Mouse (Mus musculus): ENCODE measurements around the gene Fam169b. TPM values are rescaled to one million over a fixed set of nuclear protein-coding genes. Genes with fewer than 3 reads are reported as not detected.

Fam169b gene
- polyA plus RNA-seq, 1 experiment, result not detected

DNA sequence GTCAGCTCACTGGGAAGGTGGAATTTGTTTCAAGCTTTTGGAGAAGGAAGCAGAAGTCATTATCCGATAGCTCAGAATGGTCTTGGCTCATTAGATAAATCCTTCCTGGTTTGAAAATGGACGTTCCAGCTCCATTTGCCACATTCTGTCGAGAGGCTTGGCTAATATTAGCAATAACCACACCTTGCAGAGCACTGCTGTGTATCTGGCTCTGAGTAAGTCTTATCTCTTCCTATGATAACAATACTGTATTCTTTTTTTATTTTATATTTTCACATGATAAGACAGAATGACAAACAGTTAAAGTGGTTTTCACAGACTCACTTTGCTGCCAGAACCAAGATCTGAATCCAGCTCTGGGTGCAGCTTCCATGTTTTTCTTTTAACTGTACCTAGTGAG lies 113.1 kb downstream of the Fam169b start:
- Histone ChIP-seq H3K4me1 (ENCODE audit: control insufficient read depth, insufficient read depth, low read length) (no peaks in the 10 kb centered on the region), H3K27ac (ENCODE audit: insufficient read depth, low read depth, low read length) (no peak overlapping the region), H3K4me3 (ENCODE audit: insufficient read depth, low read depth, low read length) (no peak overlapping the region)
- WGBS, result 84% methylated on average over 3 of the region's 3 CpGs
- TF ChIP-seq POLR2A (IDR thresholded peaks at IDR 0.05; ENCODE audit: insufficient read depth, low read depth, low read length) (no peak), CTCF (IDR thresholded peaks at IDR 0.05; ENCODE audit: insufficient read depth, low read depth, low read length) (no peak)

GRCm38 (mm10) chr7:68395707-68396333 lies 122.2 kb downstream of the Fam169b start:
- H3K27ac ChIP-seq (ENCODE audit: insufficient read depth, low read depth, low read length), result no peak overlapping the region
- H3K4me1 ChIP-seq (ENCODE audit: control insufficient read depth, insufficient read depth, low read length), result 0 out of 2 replicates have a peak, but pooled peaks cover 2% of the 10 kb centered on the region
- 42% methylated on average over 6 of the region's 6 CpGs for WGBS
- TF ChIP-seq CTCF (IDR thresholded peaks at IDR 0.05; ENCODE audit: insufficient read depth, low read depth, low read length) (no peak), POLR2A (IDR thresholded peaks at IDR 0.05; ENCODE audit: insufficient read depth, low read depth, low read length) (no peak)
- H3K4me3 ChIP-seq (ENCODE audit: insufficient read depth, low read depth, low read length), result no peak overlapping the region

DNA sequence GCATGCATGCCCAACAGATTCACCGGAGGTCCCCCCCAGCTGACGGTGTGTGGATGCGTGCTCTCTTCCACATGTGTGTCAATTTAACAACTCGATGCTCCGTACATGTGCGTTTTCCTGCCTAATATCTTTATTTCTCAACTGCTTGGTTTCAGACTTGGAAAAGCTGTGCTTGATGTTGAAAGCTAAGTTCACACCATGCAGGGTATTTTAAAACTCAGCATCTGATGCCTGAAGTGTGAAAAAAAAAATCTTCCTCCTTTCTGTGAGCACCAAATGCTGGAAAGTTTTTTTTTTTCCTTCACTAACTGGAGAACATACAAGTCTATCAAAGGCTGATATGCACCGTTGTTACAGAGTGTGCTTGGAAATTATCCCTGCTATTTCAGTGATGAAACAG lies 126.9 kb downstream of the Fam169b start:
- 82% methylated on average over 7 of the region's 7 CpGs for WGBS

GRCm38 (mm10) chr7:68408611-68409010 lies 135.0 kb downstream of the Fam169b start:
- Histone ChIP-seq H3K27ac (ENCODE audit: insufficient read depth, low read depth, low read length) (no peak overlapping the region), H3K4me3 (ENCODE audit: insufficient read depth, low read depth, low read length) (no peak overlapping the region), H3K4me1 (ENCODE audit: control insufficient read depth, insufficient read depth, low read length) (peaks cover 2% of the 10 kb centered on the region; the same call in 1 of the 2 replicates)
- 81% methylated on average over 5 of the region's 5 CpGs for WGBS
- TF ChIP-seq CTCF (IDR thresholded peaks at IDR 0.05; ENCODE audit: insufficient read depth, low read depth, low read length) (no peak), POLR2A (IDR thresholded peaks at IDR 0.05; ENCODE audit: insufficient read depth, low read depth, low read length) (no peak)

More for the DNA sequence above, 126.9 kb downstream of the Fam169b start:
- 0 out of 2 replicates have a peak, but pooled peaks cover 2% of the 10 kb centered on the region for H3K4me1 ChIP-seq (ENCODE audit: control insufficient read depth, insufficient read depth, low read length)
- no peak for TF ChIP-seq CTCF (IDR thresholded peaks at IDR 0.05; ENCODE audit: insufficient read depth, low read depth, low read length)
- no peak for TF ChIP-seq POLR2A (IDR thresholded peaks at IDR 0.05; ENCODE audit: insufficient read depth, low read depth, low read length)
- H3K4me3 ChIP-seq (ENCODE audit: insufficient read depth, low read depth, low read length), result no peak overlapping the region
- no peak overlapping the region for H3K27ac ChIP-seq (ENCODE audit: insufficient read depth, low read depth, low read length)

Other genes with a start within 250 kb of the Fam169b start
- not detected in 2 replicates for gene Pgpep1l, start 9.6 kb upstream of the Fam169b start, polyA plus RNA-seq (2012; ENCODE audit: insufficient read depth, insufficient read length, low replicate concordance, missing spikeins)

Data from olfactory bulb, adult 2 months (tissue).